Mouse (Mus musculus): Measurements from ENCODE around the gene I830077J02Rik. TPM values are rescaled to one million over a fixed set of nuclear protein-coding genes. Genes with fewer than 3 reads are reported as not detected.
"Not testable (repeated sequence)": the region's sequence is repeated elsewhere in the genome, so short reads cannot be mapped to it uniquely, and the experiment has no call there.

Gene I830077J02Rik
- total and polyA plus RNA-seq, 2 experiments from 2014 or later, result 0.21 to 0.41 TPM

- DNase-seq (ENCODE audit: low spot score) (no peak), ATAC-seq (no peak)
- Histone ChIP-seq H3K4me3 (ENCODE audit: low read length) (no peak overlapping the region), H3K9ac (replicated peaks; ENCODE audit: low read length) (no peak overlapping the region), H3K9me3 (ENCODE audit: low read length) (no peaks in the 10 kb centered on the region), H3K27me3 (ENCODE audit: insufficient read depth, low read length) (no peaks in the 10 kb centered on the region), H3K27ac (no peak overlapping the region), H3K4me2 (ENCODE audit: low read depth, low read length) (no peak overlapping the region), H3K4me1 (ENCODE audit: insufficient read depth, low read length) (no peaks in the 10 kb centered on the region), H3K36me3 (ENCODE audit: insufficient read depth, low read length) (no peaks in the 10 kb centered on the region)
- no peak for TF ChIP-seq CTCF (IDR thresholded peaks at IDR 0.05; ENCODE audit: low read depth)
- WGBS, result 78% methylated on average over 2 of the region's 2 CpGs
Measured at GRCm38 (mm10) chr3:105921959-105922358, 10.5 kb downstream of the I830077J02Rik start.

DNA sequence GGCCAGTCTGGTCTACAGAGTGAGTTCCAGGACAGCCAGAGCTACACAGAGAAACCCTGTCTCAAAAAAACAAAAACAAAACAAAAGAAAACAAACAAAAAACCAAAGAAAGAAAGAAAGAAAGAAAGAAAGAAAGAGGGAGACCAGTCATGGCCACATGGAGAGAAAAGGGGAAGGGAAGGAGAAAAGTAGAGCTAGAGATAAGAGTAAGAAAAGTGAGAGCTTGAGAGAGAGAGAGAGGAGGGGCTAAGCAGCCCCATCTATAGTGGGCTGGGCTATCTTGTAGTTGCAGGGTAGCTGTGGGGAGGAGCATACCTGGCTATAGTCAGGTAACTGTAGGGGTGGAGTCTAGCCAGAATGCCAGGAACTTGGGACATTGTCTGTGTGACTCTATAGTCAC is 11.7 kb downstream of the I830077J02Rik start:
- not testable (repeated sequence) for H3K36me3 ChIP-seq (ENCODE audit: insufficient read depth, low read length); H3K27me3 ChIP-seq (ENCODE audit: insufficient read depth, low read length); H3K4me1 ChIP-seq (ENCODE audit: insufficient read depth, low read length); ATAC-seq; H3K9me3 ChIP-seq (ENCODE audit: low read length); H3K4me2 ChIP-seq (ENCODE audit: low read depth, low read length); H3K27ac ChIP-seq; H3K9ac ChIP-seq (replicated peaks; ENCODE audit: low read length); H3K4me3 ChIP-seq (ENCODE audit: low read length); DNase-seq (ENCODE audit: low spot score)

DNA sequence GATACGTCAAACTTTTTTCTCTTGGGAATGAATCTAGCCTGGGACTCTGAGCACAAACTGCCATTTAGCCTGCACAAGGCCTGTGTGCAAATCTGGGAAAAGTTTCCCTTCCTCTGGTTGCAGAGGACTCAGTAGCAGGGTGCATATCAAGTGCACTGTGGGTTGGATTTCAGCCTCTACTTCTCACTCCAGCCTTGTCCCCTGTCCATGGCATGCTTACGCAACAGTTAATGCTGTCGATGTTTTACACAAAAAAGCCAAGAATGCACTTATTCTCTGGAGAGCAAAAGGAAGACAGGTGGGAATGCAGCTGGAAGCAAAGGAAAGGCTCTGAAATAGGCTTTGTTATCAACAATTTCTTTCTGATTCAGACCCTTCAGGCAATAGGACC is 14.1 kb downstream of the I830077J02Rik start:
- ATAC-seq (no peak), DNase-seq (ENCODE audit: low spot score) (no peak)
- H3K9me3 ChIP-seq (ENCODE audit: low read length), result no peaks in the 10 kb centered on the region
- 68% methylated on average over 3 of the region's 3 CpGs for WGBS
- no peak overlapping the region for H3K4me3 ChIP-seq (ENCODE audit: low read length)
- H3K9ac ChIP-seq (replicated peaks; ENCODE audit: low read length), result no peak overlapping the region
- no peaks in the 10 kb centered on the region for H3K36me3 ChIP-seq (ENCODE audit: insufficient read depth, low read length)
- H3K4me1 ChIP-seq (ENCODE audit: insufficient read depth, low read length), result no peaks in the 10 kb centered on the region
- no peaks in the 10 kb centered on the region for H3K27me3 ChIP-seq (ENCODE audit: insufficient read depth, low read length)
- no peak overlapping the region for H3K27ac ChIP-seq
- TF ChIP-seq CTCF (IDR thresholded peaks at IDR 0.05; ENCODE audit: low read depth), result no peak
- H3K4me2 ChIP-seq (ENCODE audit: low read depth, low read length), result no peak overlapping the region

- ATAC-seq, result no peak
- WGBS, result 64% methylated on average over 10 of the region's 10 CpGs
- no peak for DNase-seq (ENCODE audit: low spot score)
- H3K27ac ChIP-seq, result no peak overlapping the region
- H3K4me3 ChIP-seq (ENCODE audit: low read length), result no peak overlapping the region
- H3K27me3 ChIP-seq (ENCODE audit: insufficient read depth, low read length), result no peaks in the 10 kb centered on the region
- H3K4me2 ChIP-seq (ENCODE audit: low read depth, low read length), result no peak overlapping the region
- H3K4me1 ChIP-seq (ENCODE audit: insufficient read depth, low read length), result no peaks in the 10 kb centered on the region
- H3K9me3 ChIP-seq (ENCODE audit: low read length), result no peaks in the 10 kb centered on the region
- H3K9ac ChIP-seq (replicated peaks; ENCODE audit: low read length), result no peak overlapping the region
- no peak for TF ChIP-seq CTCF (IDR thresholded peaks at IDR 0.05; ENCODE audit: low read depth)
- H3K36me3 ChIP-seq (ENCODE audit: insufficient read depth, low read length), result no peaks in the 10 kb centered on the region
Measured at GRCm38 (mm10) chr3:105917656-105918354, 14.7 kb downstream of the I830077J02Rik start.

GRCm38 (mm10) chr3:105916455-105916854 is 16.0 kb downstream of the I830077J02Rik start:
- H3K27ac ChIP-seq; ATAC-seq; H3K4me2 ChIP-seq (ENCODE audit: low read depth, low read length); H3K27me3 ChIP-seq (ENCODE audit: insufficient read depth, low read length); H3K9me3 ChIP-seq (ENCODE audit: low read length); H3K9ac ChIP-seq (replicated peaks; ENCODE audit: low read length); H3K4me3 ChIP-seq (ENCODE audit: low read length); H3K36me3 ChIP-seq (ENCODE audit: insufficient read depth, low read length); H3K4me1 ChIP-seq (ENCODE audit: insufficient read depth, low read length); DNase-seq (ENCODE audit: low spot score): not testable (repeated sequence)

DNA sequence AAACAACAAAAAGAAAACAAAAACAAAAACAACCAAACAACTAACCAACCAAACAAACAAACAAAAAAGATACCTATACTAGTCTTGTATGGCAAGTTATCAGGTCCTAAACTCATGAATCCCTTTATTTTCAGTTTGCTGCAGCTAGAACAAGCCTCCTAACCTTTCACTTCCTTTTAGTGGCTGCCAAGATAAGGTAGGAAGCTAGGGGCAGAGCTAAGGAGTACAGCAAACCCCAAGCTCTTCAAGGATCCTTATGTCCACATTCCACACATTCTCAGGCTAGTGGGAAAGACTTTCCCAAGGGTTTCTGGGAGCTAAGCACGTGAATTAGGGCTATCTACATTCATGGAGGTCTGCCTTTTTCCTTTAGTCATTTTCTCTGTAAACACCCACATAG is 17.2 kb downstream of the I830077J02Rik start:
- ATAC-seq, result no peak
- H3K27ac ChIP-seq, result no peak overlapping the region
- WGBS, result 48% methylated on average over 1 of the region's 1 CpGs
- H3K4me2 ChIP-seq (ENCODE audit: low read depth, low read length), result no peak overlapping the region
- H3K4me3 ChIP-seq (ENCODE audit: low read length), result no peak overlapping the region
- no peak for TF ChIP-seq CTCF (IDR thresholded peaks at IDR 0.05; ENCODE audit: low read depth)
- no peaks in the 10 kb centered on the region for H3K9me3 ChIP-seq (ENCODE audit: low read length)
- H3K4me1 ChIP-seq (ENCODE audit: insufficient read depth, low read length), result no peaks in the 10 kb centered on the region
- no peaks in the 10 kb centered on the region for H3K36me3 ChIP-seq (ENCODE audit: insufficient read depth, low read length)
- DNase-seq (ENCODE audit: low spot score), result no peak
- H3K27me3 ChIP-seq (ENCODE audit: insufficient read depth, low read length), result no peaks in the 10 kb centered on the region
- no peak overlapping the region for H3K9ac ChIP-seq (replicated peaks; ENCODE audit: low read length)

GRCm38 (mm10) chr3:105913839-105914681 is 18.4 kb downstream of the I830077J02Rik start:
- Histone ChIP-seq H3K9ac (replicated peaks; ENCODE audit: low read length) (no peak overlapping the region), H3K4me3 (ENCODE audit: low read length) (no peak overlapping the region), H3K4me2 (ENCODE audit: low read depth, low read length) (no peak overlapping the region), H3K9me3 (ENCODE audit: low read length) (no peaks in the 10 kb centered on the region), H3K36me3 (ENCODE audit: insufficient read depth, low read length) (no peaks in the 10 kb centered on the region), H3K4me1 (ENCODE audit: insufficient read depth, low read length) (no peaks in the 10 kb centered on the region), H3K27me3 (ENCODE audit: insufficient read depth, low read length) (no peaks in the 10 kb centered on the region), H3K27ac (no peak overlapping the region)
- no peak for DNase-seq (ENCODE audit: low spot score)
- ATAC-seq, result no peak
- no peak for TF ChIP-seq CTCF (IDR thresholded peaks at IDR 0.05; ENCODE audit: low read depth)
- 80% methylated on average over 10 of the region's 10 CpGs for WGBS
